Mouse (Mus musculus) cerebellum, adult 2 months (tissue): ENCODE results near the gene Srebf1. TPM values are rescaled to one million over a fixed set of nuclear protein-coding genes. Genes with fewer than 3 reads are reported as not detected.

Source experiments
- DNase-seq, 2 experiments: peaks; one replicate each; pipeline ENCODE4 v3.0.0; 2021
- H3K27ac ChIP-seq: fragments of 200-500 bp; 2 replicates; pipeline ENCODE4 v1.5.1; 2012; ENCODE audit warnings: low read length, control low read depth, inconsistent platforms; ENCODE audit not compliant: insufficient read depth
- H3K27me3 ChIP-seq: fragments of 200-500 bp; 2 replicates; pipeline ENCODE4 v1.6.1; 2012; ENCODE audit warnings: inconsistent platforms, mild to moderate bottlenecking, low read length, moderate library complexity; ENCODE audit not compliant: control insufficient read depth, insufficient read depth
- H3K4me1 ChIP-seq: fragments of 200-500 bp; 2 replicates; pipeline ENCODE4 v1.6.1; 2011; ENCODE audit warnings: low read length; ENCODE audit not compliant: control insufficient read depth, insufficient read depth
- H3K4me3 ChIP-seq: fragments of 200-500 bp; replicated peaks from 2 replicates; pipeline ENCODE3; 2011; ENCODE audit warnings: mild to moderate bottlenecking, low read depth, low read length, control low read depth; ENCODE audit not compliant: insufficient read depth
- CTCF ChIP-seq: fragments of 200-500 bp; IDR thresholded peaks from 2 replicates; pipeline ENCODE4 v1.5.1; 2011; ENCODE audit warnings: low read depth, mild to moderate bottlenecking, control low read depth, low read length, moderate library complexity, borderline replicate concordance; ENCODE audit not compliant: insufficient read depth
- POLR2A ChIP-seq: fragments of 200-500 bp; IDR thresholded peaks from 2 replicates; pipeline ENCODE4 v1.6.1; 2011; ENCODE audit warnings: low read length, control low read depth, borderline replicate concordance; ENCODE audit not compliant: insufficient read depth
- WGBS: fragments of 180-500 bp; shearing (Covaris S2); methylation state at CpG from one replicate; pipeline ENCODE4 v1.1.7; 2018; 5-methylcytosine and 5-hydroxymethylcytosine counted together
- polyA plus RNA-seq: library from polyadenylated mRNA; depleted of rRNA; stranded (reverse); fragments of >200 nt; gene quantifications from 2 replicates; pipeline ENCODE4 v1.2.3, GENCODE M21; 2012

Srebf1 gene
- polyA plus RNA-seq, 1 experiment, result 66.3 TPM

GRCm38 (mm10) chr11:60221425-60221824, 956 bp downstream of the Srebf1 start:
- Histone ChIP-seq H3K27me3 (no peaks in the 10 kb centered on the region), H3K4me3 (no peak overlapping the region), H3K4me1 (peaks cover 9% of the 10 kb centered on the region), H3K27ac (no peak overlapping the region)
- DNase-seq, result no peak
- 98% methylated on average over 6 of the region's 6 CpGs for WGBS
- TF ChIP-seq CTCF, result no peak
- no peak for TF ChIP-seq POLR2A

DNA sequence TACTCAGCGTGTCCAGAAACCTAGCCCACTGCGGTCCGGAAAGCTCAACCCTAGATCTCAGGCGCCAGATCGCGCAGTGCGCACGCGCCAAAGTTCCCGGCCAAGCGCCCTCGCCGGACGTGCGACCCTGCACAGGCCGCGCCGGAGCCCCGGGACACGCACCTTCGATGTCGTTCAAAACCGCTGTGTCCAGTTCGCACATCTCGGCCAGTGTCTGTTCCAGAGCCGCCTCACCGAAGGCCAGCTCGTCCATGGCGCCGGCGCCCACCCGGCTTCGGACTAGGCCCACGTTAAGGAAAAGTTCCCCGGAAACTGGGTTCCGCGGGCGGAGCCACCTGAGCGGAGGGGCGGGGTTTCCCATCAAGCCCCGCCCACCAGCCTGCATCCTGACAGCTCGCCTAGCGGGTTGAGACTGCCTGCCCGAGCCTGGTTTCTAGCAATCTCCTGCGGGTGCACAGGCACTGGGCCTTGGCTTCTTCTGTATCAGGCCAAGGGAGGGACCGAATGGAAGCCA, 2.0 kb downstream of the Srebf1 start:
- H3K27ac ChIP-seq, result no peak overlapping the region
- peaks cover 11% of the 10 kb centered on the region for H3K4me1 ChIP-seq
- peak overlapping the region; percentile 69 for H3K4me3 ChIP-seq
- no peak; the same call in 1 of the 2 replicates for TF ChIP-seq POLR2A
- no peak for TF ChIP-seq CTCF
- DNase-seq, result peak; percentile 78 to 86
- H3K27me3 ChIP-seq, result no peaks in the 10 kb centered on the region
- 3% methylated on average over 46 of the region's 46 CpGs for whole genome bisulfite sequencing

GRCm38 (mm10) chr11:60219609-60220008, 2.8 kb downstream of the Srebf1 start:
- Histone ChIP-seq H3K4me1 (peaks cover 11% of the 10 kb centered on the region), H3K27me3 (no peaks in the 10 kb centered on the region), H3K4me3 (no peak overlapping the region), H3K27ac (no peak overlapping the region)
- DNase-seq, result no peak
- 79% methylated on average over 8 of the region's 8 CpGs for WGBS
- TF ChIP-seq POLR2A, result no peak
- no peak for TF ChIP-seq CTCF

DNA sequence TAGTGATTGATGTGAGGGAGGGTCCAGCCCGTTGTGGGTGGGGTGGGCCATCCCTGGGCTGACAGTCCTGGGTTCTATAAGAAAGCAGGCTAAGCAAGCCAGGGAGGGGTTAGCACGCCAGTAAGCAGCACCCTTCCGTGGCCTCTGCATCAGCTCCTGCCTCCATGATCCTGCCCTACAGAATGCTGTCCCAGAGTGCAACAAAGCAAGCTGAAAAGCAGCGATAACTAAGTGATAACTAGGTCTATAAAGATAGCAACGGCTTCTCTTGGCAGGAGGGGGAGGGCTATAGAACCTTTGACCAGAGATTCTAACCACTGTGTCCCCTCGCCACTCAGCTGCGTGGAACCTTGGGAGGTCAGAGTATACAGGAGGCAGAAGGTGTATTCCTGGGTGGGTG, 4.9 kb downstream of the Srebf1 start:
- peaks cover 7% of the 10 kb centered on the region for H3K4me1 ChIP-seq
- no peaks in the 10 kb centered on the region for H3K27me3 ChIP-seq
- 97% methylated on average over 7 of the region's 7 CpGs for WGBS
- TF ChIP-seq CTCF, result no peak
- no peak for TF ChIP-seq POLR2A
- H3K27ac ChIP-seq, result no peak overlapping the region
- H3K4me3 ChIP-seq, result no peak overlapping the region
- DNase-seq, result no peak

DNA sequence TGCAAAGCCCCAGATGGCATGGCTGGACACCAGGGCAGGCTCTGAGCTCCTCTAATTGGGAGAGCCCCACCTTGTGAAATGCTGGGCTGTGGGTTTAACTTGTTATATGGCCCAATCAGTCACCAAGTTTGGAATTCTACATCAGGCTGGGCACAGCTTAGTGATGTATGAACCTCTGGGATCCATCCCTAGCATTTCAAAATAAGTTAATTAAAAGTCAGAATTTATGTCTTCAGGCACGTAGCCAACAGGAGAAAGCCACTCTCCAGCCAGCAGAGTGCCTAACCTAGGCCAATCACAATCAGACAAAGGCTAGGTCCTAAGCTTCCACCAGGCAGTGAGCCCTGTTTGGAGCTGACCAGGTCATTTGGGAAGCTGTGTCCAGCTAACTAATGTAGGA, 5.7 kb downstream of the Srebf1 start:
- no peaks in the 10 kb centered on the region for H3K27me3 ChIP-seq
- 79% methylated on average over 1 of the region's 1 CpGs for WGBS
- H3K4me3 ChIP-seq, result no peak overlapping the region
- DNase-seq, result no peak
- peaks cover 7% of the 10 kb centered on the region for H3K4me1 ChIP-seq
- TF ChIP-seq CTCF (no peak), POLR2A (no peak)
- no peak overlapping the region for H3K27ac ChIP-seq

DNA sequence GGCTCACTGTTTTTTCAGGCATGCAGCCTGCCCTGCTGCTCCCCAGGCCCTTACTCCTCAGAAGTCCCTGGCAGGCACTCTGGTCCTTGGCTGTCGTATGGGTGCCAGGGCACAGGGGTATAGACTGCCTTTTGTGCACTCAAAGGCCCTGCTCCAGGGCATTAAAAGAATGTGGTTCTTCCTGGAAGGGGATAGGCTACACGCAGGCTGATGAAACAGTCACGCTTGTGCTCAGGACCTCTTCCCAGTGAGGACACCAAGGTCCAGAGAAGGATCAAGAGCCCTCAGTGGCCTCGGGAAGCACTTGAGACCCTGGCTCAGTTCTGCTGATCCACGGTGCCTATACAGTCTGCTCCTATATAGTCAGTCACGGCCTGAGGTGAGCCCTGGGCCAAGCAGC, 9.1 kb downstream of the Srebf1 start:
- peaks cover 25% of the 10 kb centered on the region for H3K4me1 ChIP-seq
- no peak overlapping the region for H3K27ac ChIP-seq

GRCm38 (mm10) chr11:60211761-60212160, 10.6 kb downstream of the Srebf1 start:
- DNase-seq, result no peak
- H3K27me3 ChIP-seq, result no peaks in the 10 kb centered on the region
- no peak overlapping the region for H3K4me3 ChIP-seq
- 87% methylated on average over 12 of the region's 12 CpGs for WGBS
- TF ChIP-seq CTCF (no peak), POLR2A (no peak)
- peaks cover 24% of the 10 kb centered on the region for H3K4me1 ChIP-seq
- H3K27ac ChIP-seq, result no peak overlapping the region

More for the DNA sequence above, 9.1 kb downstream of the Srebf1 start:
- no peak for DNase-seq
- TF ChIP-seq CTCF (no peak), POLR2A (no peak)
- Histone ChIP-seq H3K27me3 (no peaks in the 10 kb centered on the region), H3K4me3 (no peak overlapping the region)
- WGBS, result 70% methylated on average over 6 of the region's 6 CpGs

- Histone ChIP-seq H3K27me3 (no peaks in the 10 kb centered on the region), H3K4me3 (no peak overlapping the region), H3K27ac (no peak overlapping the region), H3K4me1 (peaks cover 19% of the 10 kb centered on the region)
- 70% methylated on average over 3 of the region's 3 CpGs for WGBS
- TF ChIP-seq CTCF (no peak), POLR2A (no peak)
- DNase-seq, result no peak
Observed at GRCm38 (mm10) chr11:60211152-60211551, 11.2 kb downstream of the Srebf1 start.
